Comparison of ENCODE assay signal across 26 mouse cellular contexts in the genomic region with DNA sequence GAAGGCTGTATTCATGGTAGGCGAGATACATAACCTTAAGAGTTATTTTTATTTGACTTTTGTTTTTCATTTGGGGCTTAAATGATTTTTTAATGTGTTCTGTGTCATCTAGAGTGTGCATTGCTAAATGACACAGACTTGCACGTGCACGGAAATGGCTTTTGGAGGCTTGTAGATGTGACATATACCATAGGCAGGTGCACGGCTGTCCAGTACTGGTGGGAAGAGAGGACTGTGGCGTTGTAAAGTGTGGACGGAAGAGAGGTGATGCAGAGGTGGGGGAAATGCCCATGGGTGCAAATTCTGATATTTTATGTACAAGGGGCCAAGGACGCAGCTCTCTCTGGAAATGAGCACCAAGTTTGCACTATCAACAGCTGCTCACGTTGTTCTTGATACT. TPM values are rescaled to one million over a fixed set of nuclear protein-coding genes. Genes with fewer than 3 reads are reported as not detected.
DNase-seq lines count a peak whose midpoint lies in the region; TF ChIP-seq lines count a peak whose summit lies in the region.
"Had no signal": no experiment of that assay in that cellular context is flagged by ENCODE, and none has a peak within 500 bp of the region (broad histone marks: within the 10 kb centered on the region; RNA-seq: fewer than 3 reads in every experiment).

No protein-coding gene starts in this region.

- peaks cover 22% of the 10 kb centered on the region; the same call in 1 of the 2 replicates for H3K4me1 ChIP-seq in spleen, adult 2 months (ENCODE audit: control insufficient read depth, insufficient read depth, insufficient read length)
- H3K4me1 ChIP-seq in bone marrow macrophage, adult 2 months (ENCODE audit: control insufficient read depth, insufficient read depth, low read length), result peaks cover 48% of the 10 kb centered on the region

- no peak for TF ChIP-seq POLR2A in spleen, adult 2 months (IDR thresholded peaks at IDR 0.05; ENCODE audit: low read depth, low read length)
- TF ChIP-seq POLR2A in bone marrow macrophage, adult 2 months (IDR thresholded peaks at IDR 0.05; ENCODE audit: borderline replicate concordance, low read depth, low read length), result no peak

- TF ChIP-seq CTCF in spleen, adult 2 months (IDR thresholded peaks at IDR 0.05; ENCODE audit: extremely low read depth, insufficient read depth, insufficient read length, insufficient replicate concordance), result no peak
- TF ChIP-seq CTCF in bone marrow macrophage, adult 2 months (IDR thresholded peaks at IDR 0.05; ENCODE audit: low read depth, low read length), result no peak

- WGBS in spleen, adult 2 months, result 64% methylated on average over 8 of the region's 8 CpGs
- 90% methylated on average over 8 of the region's 8 CpGs for WGBS in macrophage (ENCODE audit: missing documents)

- H3K27me3 ChIP-seq in spleen, adult 2 months (ENCODE audit: control insufficient read depth, insufficient read depth, low read length), result no peaks in the 10 kb centered on the region
- H3K27me3 ChIP-seq: Patski had no signal

- H3K27ac ChIP-seq in spleen, adult 2 months (ENCODE audit: insufficient read depth, low read length), result peak overlapping the region; percentile 20; the same call in 1 of the 2 replicates
- no peak overlapping the region for H3K27ac ChIP-seq in bone marrow macrophage, adult 2 months (ENCODE audit: insufficient read depth, low read depth, low read length)
- H3K27ac ChIP-seq in macrophage, result no peak overlapping the region
- H3K27ac ChIP-seq: embryonic facial prominence, embryonic 10.5 days; embryonic facial prominence, embryonic 12.5 days; forebrain, embryonic 13.5 days; forebrain, embryonic 15.5 days had no signal

- H3K36me3 ChIP-seq in spleen, adult 2 months (ENCODE audit: control insufficient read depth, insufficient read depth, low read length), result no peaks in the 10 kb centered on the region
- no peaks in the 10 kb centered on the region for H3K36me3 ChIP-seq in macrophage (ENCODE audit: inconsistent target)
- H3K36me3 ChIP-seq: embryonic facial prominence, embryonic 10.5 days; embryonic facial prominence, embryonic 12.5 days; forebrain, embryonic 15.5 days; G1E had no signal

- H3K79me2 ChIP-seq in macrophage (ENCODE audit: inconsistent target), result peaks cover 62% of the 10 kb centered on the region

- DNase-seq in spleen, adult 2 months (ENCODE audit: low read depth in 1 of 2, low spot score in 2 of 2), result no peak
- DNase-seq in spleen, postnatal 36 days (ENCODE audit: low spot score in 2 of 2), result no peak
- DNase-seq in thymus, postnatal 0 days (ENCODE audit: low spot score), result peak; percentile 47
- no peak for DNase-seq in thymus, postnatal 14 days
- no peak for DNase-seq in adrenal gland, adult 2 months
- DNase-seq in c-Kit-positive CD71-positive TER-119-positive erythroid progenitor cells, embryonic 14.5 days (ENCODE audit: low spot score), result no peak
- DNase-seq: adrenal gland, adult 8-10 months; adrenal gland, postnatal 14 days; adrenal gland, postnatal 36 days; cerebellum, adult 11-12 months; cerebellum, adult 2 months; cerebellum, adult 9-10 months; cerebellum, postnatal 10 days; cerebellum, postnatal 25 days; forebrain, postnatal 0 days had no signal

- H3K4me3 ChIP-seq in spleen, adult 2 months (ENCODE audit: extremely low read depth, insufficient read depth, insufficient read length), result no peak overlapping the region
- peak overlapping the region; percentile 29 for H3K4me3 ChIP-seq in bone marrow macrophage, adult 2 months (ENCODE audit: insufficient read depth, low read length)
- H3K4me3 ChIP-seq in macrophage (ENCODE audit: inconsistent target), result peak overlapping the region; percentile 88; the same call in 1 of the 2 replicates
- H3K4me3 ChIP-seq: embryonic facial prominence, embryonic 10.5 days; embryonic facial prominence, embryonic 12.5 days; forebrain, embryonic 13.5 days; forebrain, embryonic 15.5 days had no signal

RNA-seq across cellular contexts. Expression of a gene that starts 2.1 kb away (rescaled TPM):
- polyA plus RNA-seq in spleen, adult 2 months (2012; rRNA removed), result 6.6 and 8.2 TPM in 2 replicates
- polyA plus RNA-seq in thymus, postnatal 0 days (2015; fragmentation: Nextera tagmentation; extraction: Ambion mirVana), result 11.1 and 12.5 TPM in 2 replicates
- polyA plus RNA-seq in bone marrow macrophage, adult 2 months (2012; ENCODE audit: insufficient read depth, insufficient read length, missing spikeins), result 33.5 and 35.3 TPM in 2 replicates
- 1,000 to 10,000 TPM in 5 of 26 experiments, 100 to 1,000 TPM in 21; 274 to 1,392 (median 527) TPM for total RNA-seq in macrophage (2018; cell fraction: chromatin; rRNA removed)
- 100 to 1,000 TPM in 14 of 26 experiments, 10 to 100 TPM in 12; 64.0 to 184 (median 105) TPM for total RNA-seq in macrophage (2018; cell fraction: cytosol; rRNA removed)
- total RNA-seq in macrophage (2018; cell fraction: nucleus; rRNA removed), result 1,000 to 10,000 TPM in 2 of 26 experiments, 100 to 1,000 TPM in 24; 189 to 1,164 (median 456) TPM
- polyA plus RNA-seq in macrophage (2018), result 49.3 to 81.1 TPM (median 53.6 TPM) in 3 replicates
- total RNA-seq in adrenal gland, adult 2 months (2021), result not detected
- not detected in 2 replicates for polyA plus RNA-seq in adrenal gland, adult 2 months (2012; rRNA removed)
- total RNA-seq: adrenal gland, postnatal 36 days had no signal
- polyA plus RNA-seq: cortical plate, adult 2 months; forebrain, embryonic 15.5 days; frontal cortex, adult 2 months; G1E had no signal

RNA-seq across cellular contexts. Expression of a gene that starts 34.5 kb away (rescaled TPM):
- 3.2 and 4.1 TPM in 2 replicates for polyA plus RNA-seq in spleen, adult 2 months (2012; rRNA removed)
- 5.5 and 6.6 TPM in 2 replicates for polyA plus RNA-seq in thymus, postnatal 0 days (2015; fragmentation: Nextera tagmentation; extraction: Ambion mirVana)
- 4.7 and 6.5 TPM in 2 replicates for polyA plus RNA-seq in bone marrow macrophage, adult 2 months (2012; ENCODE audit: insufficient read depth, insufficient read length, missing spikeins)
- total RNA-seq in macrophage (2018; cell fraction: chromatin; rRNA removed), result 10 to 100 TPM; 12.0 to 95.0 (median 30.7) TPM
- 100 to 1,000 TPM in 2 of 26 experiments, 10 to 100 TPM in 24; 10.4 to 108 (median 39.3) TPM for total RNA-seq in macrophage (2018; cell fraction: cytosol; rRNA removed)
- total RNA-seq in macrophage (2018; cell fraction: nucleus; rRNA removed), result 100 to 1,000 TPM in 3 of 26 experiments, 10 to 100 TPM in 23; 12.2 to 121 (median 39.6) TPM
- polyA plus RNA-seq in macrophage (2018), result 38.3 to 114 TPM (median 88.0 TPM) in 3 replicates
- total RNA-seq in adrenal gland, adult 2 months (2021), result not detected
- not detected in 2 replicates for polyA plus RNA-seq in adrenal gland, adult 2 months (2012; rRNA removed)
- total RNA-seq: adrenal gland, postnatal 14 days; adrenal gland, postnatal 36 days; G1E had no signal
- polyA plus RNA-seq: C2C12; cortical plate, adult 2 months; frontal cortex, adult 2 months; G1E had no signal

RNA-seq across cellular contexts. Expression of a gene that starts 43.8 kb away (rescaled TPM):
- not detected in 2 replicates for polyA plus RNA-seq in spleen, adult 2 months (2012; rRNA removed)
- polyA plus RNA-seq in thymus, postnatal 0 days (2015; fragmentation: Nextera tagmentation; extraction: Ambion mirVana), result 0.13 and 0.33 TPM in 2 replicates
- polyA plus RNA-seq in bone marrow macrophage, adult 2 months (2012; ENCODE audit: insufficient read depth, insufficient read length, missing spikeins), result not detected in 2 replicates
- total RNA-seq in macrophage (2018; cell fraction: chromatin; rRNA removed), result 1 to 10 TPM in 9 of 26 experiments, under 1 TPM in 16, not detected in 1; 0.22 to 2.2 (median 0.74) TPM
- total RNA-seq in macrophage (2018; cell fraction: cytosol; rRNA removed), result under 1 TPM; 0.06 to 0.58 (median 0.14) TPM
- total RNA-seq in macrophage (2018; cell fraction: nucleus; rRNA removed), result 1 to 10 TPM in 2 of 26 experiments, under 1 TPM in 23, not detected in 1; 0.17 to 1.9 (median 0.45) TPM
- polyA plus RNA-seq in macrophage (2018), result 0.07 to 0.27 TPM (median 0.10 TPM) in 3 replicates
- total RNA-seq in adrenal gland, adult 2 months (2021), result not detected
- not detected in 2 replicates for polyA plus RNA-seq in adrenal gland, adult 2 months (2012; rRNA removed)
- total RNA-seq: adrenal gland, adult 8-10 months; G1E had no signal
- polyA plus RNA-seq: frontal cortex, adult 2 months; G1E had no signal
